Mouse (Mus musculus) bone marrow, adult 2 months (tissue): ENCODE data around the gene Zfp687.
A peak's percentile ranks its signal among the peaks of the same experiment; 100 is the strongest.

ENCODE experiments used
- CTCF ChIP-seq: fragments of 200-500 bp; IDR thresholded peaks from 2 replicates; pipeline ENCODE4 v1.5.1; 2011; ENCODE audit warnings: low read length, control low read depth; ENCODE audit not compliant: control insufficient read depth, insufficient read depth
- POLR2A ChIP-seq: fragments of 200-500 bp; IDR thresholded peaks from 2 replicates; pipeline ENCODE4 v1.6.1; 2011; ENCODE audit warnings: low read depth, mild to moderate bottlenecking, control low read depth, low read length, borderline replicate concordance; ENCODE audit not compliant: control insufficient read depth

- TF ChIP-seq CTCF = peak; percentile 1; the same call in 1 of the 2 replicates
- peak; percentile 46; the same call in 1 of the 2 replicates for TF ChIP-seq POLR2A
Observed at GRCm38 (mm10) chr3:94974528-94975422, 40.5 kb downstream of the Zfp687 start, which contains the start of gene Pi4kb.
